Mouse (Mus musculus): ENCODE results near the gene Nipal1.

DNA sequence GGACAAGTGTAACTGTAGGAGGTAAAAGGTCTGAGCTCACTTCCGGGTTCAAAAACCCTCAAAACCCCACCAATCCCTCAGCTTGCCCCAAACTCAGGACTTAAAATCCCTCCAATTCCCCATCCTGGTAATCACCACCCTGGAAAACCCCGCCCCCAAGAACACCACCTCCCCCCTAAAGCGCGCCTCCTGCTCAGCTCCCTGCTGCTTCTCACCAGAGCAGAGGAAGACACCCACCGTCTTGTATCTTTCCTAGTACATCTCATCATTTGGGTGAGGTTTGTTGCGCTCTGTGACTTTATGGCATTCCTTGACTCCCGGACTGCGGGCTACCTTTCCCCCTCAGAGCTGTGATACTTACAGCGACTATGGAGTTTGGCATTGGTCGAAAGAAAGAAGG lies 59.1 kb downstream of the Nipal1 start:
- TF ChIP-seq CTCF (conservative IDR thresholded peaks at IDR 0.05; ENCODE audit: low read length) (no peak), NANOG (IDR thresholded peaks at IDR 0.05; ENCODE audit: borderline replicate concordance, low read length) (no peak), POU5F1 (IDR thresholded peaks at IDR 0.05; ENCODE audit: borderline replicate concordance, low read length) (no peak)

Data from E14TG2a.4 (cell line).